Mouse (Mus musculus): Measurements from ENCODE around the gene Tmem132a.
A peak's percentile ranks its signal among the peaks of the same experiment; 100 is the strongest.

Tmem132a gene

DNA sequence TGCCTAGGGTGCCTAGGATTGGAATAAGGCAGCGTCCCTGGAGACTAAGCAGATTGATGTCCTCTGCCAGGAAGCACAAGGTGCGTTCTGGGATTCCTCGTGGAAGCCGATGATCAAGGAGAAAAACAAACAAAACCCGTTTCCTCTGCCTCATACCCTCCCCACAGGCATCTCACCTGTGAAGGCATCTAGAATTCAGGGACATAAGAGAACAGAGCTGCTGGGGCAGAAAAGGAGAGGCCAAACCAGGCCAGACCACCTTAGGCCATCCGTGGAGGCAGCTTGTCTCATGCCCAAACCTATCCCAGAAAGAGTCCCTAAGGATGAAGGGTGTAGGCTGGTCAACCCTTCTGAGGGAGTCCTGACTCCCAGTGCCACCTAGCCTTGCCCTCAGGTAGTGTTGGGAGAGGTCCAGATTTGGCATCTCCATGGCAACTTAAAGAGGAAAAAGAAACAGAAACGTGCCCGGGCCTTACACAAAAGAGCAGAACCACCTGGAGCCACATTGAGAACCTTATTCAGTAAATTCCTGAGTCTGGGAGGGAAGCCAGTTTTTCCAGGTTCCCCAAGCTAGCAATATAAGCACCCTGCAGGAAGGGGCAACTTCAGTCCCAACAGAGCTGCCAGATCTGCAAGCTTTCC, at the start of gene Tmem132a:
TSS of gene Tmem132a (minus strand) at position 55 of the 642 bp plus-strand sequence.
- DNase-seq = no peak

- no peak for DNase-seq
Measured at GRCm38 (mm10) chr19:10918321-10918991, 48.7 kb upstream of the Tmem132a start.

DNA sequence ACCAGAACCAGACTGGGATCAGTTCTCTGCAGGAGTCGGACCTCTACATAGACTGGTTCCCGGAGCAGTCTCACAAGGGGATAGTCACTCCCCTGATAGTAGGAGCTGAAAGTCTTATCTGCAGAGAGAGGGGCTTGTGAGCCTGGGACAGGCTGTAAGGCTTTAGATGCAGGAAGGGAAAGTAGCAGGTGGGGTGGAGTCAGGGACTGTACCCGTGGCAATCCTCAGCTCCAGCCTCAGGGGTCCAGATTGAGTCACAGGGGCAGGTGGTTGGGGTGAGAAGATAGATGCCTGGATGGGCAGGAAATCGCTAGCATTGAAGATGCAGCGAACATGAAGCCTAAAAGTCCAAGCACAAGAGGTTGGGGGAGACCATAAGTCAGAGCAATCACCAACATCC, 46.8 kb upstream of the Tmem132a start:
- no peak for DNase-seq

- DNase-seq = no peak
Measured at GRCm38 (mm10) chr19:10914870-10915269, 45.1 kb upstream of the Tmem132a start.

- DNase-seq = no peak
Measured at GRCm38 (mm10) chr19:10914291-10914690, 44.6 kb upstream of the Tmem132a start.

- DNase-seq = no peak
Measured at GRCm38 (mm10) chr19:10909087-10909721, 39.5 kb upstream of the Tmem132a start.

GRCm38 (mm10) chr19:10907891-10908290, 38.2 kb upstream of the Tmem132a start:
- DNase-seq = peak; percentile 16 to 20

GRCm38 (mm10) chr19:10905728-10906000, 35.9 kb upstream of the Tmem132a start:
- DNase-seq = no peak

DNA sequence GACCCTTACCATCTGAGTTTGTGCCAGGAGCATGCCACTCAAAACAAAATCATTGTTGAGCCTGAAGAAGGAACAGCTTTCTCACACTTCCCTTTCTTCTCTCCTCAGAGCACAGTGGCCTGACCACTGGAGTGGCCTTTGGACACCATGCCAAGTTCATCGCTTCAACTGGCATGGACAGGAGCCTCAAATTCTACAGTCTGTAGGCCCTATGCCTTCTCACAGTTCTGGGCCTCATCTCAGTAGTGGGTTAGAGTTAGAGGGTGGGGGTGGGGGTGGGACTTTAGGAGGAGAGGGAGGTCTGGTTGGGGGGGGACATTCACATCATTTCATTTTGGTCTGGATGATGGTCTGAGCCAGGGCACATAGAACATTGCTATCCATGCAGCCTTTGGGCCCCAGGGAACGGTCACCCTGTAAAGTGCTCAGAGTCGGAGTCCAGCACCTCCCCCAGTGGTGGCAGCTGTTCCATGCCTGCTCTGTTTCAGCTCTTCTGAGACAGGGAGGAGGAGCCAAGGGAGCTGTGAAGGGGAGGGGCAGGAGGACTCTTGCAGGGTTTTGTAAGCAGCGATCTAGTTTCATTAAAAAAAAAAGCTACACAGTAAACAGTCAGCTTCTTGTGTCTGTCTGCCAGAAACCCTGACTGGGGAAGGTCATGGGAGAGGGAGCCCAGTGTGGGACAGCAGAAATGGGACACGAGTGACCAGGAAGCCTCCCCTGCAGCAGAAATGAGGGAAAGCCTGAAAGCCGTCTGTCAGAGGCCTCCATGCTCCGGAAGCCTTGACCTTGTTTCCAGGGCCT, 35.4 kb upstream of the Tmem132a start:
- DNase-seq = no peak

- DNase-seq = no peak
Measured at GRCm38 (mm10) chr19:10904512-10904911, 34.8 kb upstream of the Tmem132a start.

GRCm38 (mm10) chr19:10901046-10901445, 31.3 kb upstream of the Tmem132a start:
- no peak for DNase-seq

- no peak for DNase-seq
Measured at GRCm38 (mm10) chr19:10900315-10900714, 30.6 kb upstream of the Tmem132a start.

DNA sequence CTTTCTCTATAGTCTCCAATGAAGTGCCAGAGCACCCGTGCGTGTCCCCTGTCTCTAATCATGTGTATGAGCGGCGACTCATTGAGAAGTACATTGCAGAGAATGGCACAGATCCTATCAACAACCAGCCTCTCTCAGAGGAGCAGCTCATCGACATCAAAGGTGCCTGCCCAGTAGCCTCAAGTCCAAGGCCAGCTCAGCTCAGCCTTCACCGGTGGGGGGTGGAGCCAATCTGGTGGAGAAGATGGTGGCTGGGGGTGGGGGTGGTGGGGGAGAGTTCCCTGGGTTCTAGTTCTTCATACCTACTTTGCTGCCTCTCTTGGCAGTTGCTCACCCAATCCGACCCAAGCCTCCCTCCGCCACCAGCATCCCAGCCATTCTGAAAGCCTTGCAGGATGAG, 27.8 kb upstream of the Tmem132a start:
- DNase-seq = no peak

DNA sequence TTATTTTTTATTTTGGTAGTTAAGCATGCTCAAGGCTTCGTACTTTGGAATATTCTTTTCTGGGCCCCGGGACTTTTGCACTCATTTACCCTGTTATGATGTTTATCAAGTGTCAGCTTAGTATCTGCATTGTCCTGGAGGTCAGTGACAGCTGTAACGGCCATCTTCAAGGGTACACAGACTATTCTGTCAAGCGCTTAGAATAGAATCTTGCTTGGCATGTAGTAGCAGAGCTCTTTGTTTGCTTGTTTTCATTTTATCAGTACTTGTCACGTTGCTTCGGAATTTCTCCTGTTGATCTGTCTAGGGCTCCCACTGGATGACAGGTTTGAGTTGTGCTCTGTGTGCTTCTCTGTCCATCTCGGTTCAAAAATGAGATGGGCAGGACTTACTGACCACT, 27.1 kb upstream of the Tmem132a start:
- no peak for DNase-seq

- DNase-seq = no peak
Measured at GRCm38 (mm10) chr19:10895708-10896107, 26.0 kb upstream of the Tmem132a start.

DNA sequence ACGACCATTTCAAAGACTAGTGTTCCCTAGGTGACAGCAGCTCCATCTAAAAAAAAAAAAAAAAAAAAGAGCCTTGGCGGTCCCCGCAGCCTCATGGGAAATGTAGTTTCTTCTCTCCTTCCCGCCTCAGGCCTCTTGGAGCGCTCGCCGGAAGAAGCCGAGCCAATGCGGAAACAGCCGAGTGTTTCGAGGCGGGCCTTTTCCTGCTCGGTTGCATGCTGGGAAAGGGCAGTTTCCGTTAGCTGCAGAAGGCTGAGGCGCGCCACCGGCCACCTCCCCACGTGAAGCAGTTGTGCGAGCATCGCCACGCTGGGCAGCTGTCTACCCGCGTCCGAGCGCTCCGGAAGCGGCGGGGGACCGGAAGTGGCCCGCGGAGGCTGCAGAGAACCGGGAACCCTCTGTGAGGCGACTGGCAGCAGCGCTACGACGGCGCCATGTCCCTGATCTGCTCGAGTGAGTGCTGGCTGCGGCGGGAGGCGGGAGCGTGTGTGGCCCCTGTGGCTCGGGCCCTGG, 25.3 kb upstream of the Tmem132a start, which contains the start of gene Prpf19:
TSS of gene Prpf19 (plus strand) at position 216 of the 513 bp plus-strand sequence.
- DNase-seq = peak; percentile 95 to 96

DNA sequence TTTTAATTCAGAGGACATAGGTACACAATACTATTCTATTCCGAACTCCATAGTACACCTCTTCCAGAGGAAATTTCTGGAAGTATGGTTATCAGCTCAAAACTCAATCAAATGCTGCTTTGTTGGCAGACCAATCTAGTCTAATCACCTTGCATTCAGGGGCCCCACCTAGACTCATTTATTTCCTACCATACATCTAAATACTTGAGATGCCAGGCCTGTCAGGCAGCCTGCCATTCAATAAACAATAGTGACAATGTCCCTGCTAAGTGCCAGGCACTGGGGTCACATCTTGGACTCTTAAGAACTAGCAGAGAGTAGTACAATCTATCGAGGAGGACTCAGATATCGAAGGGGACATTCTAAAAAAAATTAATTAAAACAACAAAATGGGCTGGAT, 22.5 kb upstream of the Tmem132a start:
- no peak for DNase-seq

GRCm38 (mm10) chr19:10881426-10882154, 11.8 kb upstream of the Tmem132a start, which contains the start of gene Tmem109:
TSS of gene Tmem109 (minus strand) at chr19:10882001.
- DNase-seq = peak; percentile 84 to 88

DNA sequence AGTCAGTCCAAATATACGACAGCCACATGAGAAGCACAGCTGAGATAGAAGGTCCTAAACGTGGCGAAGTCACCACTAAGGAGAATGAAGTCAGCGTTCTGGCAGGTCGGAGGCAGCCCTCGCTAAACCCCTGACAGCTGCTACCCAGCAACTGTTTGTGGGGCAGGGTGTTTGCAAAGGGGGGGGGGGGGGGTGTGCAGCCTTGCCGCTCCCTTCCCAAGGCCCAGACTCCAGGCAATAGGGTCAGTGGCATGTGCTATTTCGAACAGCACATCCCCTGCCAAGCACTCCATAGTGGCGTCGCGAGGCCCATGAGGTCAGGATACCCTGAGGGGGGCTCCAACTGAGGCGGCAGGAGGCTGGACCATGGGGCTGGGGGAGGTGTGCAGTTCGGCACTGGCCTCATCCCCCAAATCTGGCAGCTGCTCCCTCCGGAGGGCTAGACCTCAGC, 11.3 kb upstream of the Tmem132a start:
- no peak for DNase-seq

DNA sequence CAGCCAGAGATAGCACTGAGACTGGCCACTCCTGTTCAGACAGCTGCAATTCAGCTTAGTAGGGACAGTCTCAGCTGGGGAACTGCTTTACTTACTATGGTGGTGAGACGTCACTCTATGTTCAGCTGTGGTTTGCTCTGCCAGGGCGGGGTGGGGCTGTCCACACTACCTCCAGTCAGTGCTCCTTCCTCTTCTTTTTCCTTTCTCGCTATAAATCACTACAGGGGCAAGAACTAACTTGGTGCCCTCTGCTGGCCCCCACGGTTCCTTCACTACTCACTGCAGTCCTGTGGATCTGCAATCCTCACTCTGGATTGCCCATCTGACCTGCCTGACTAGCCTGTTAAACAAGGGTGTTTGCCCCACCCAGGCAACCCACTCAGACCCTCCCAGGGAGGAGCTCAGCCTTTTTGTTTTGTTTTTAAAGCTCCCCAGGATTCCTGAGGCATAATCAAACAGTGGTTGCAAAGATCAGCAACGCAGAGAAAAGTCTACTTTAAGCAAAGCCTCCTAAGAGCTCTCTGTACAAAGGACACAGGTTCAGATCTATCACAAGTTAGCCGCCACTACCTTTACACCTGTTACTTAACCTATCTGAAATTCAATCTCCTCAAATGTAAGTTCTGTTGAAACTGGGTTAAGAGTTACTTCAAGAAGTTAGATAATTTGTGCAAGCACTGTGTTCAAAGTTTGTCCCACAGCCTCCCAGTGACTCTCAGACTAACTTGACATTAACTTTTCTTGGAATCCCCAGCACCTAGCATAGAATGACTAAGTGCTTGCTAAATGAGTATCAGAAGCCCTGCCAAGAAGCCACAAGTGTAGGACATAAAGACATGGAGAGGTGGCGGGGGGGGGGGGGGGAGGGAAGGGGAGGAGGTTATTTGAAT, 10.6 kb upstream of the Tmem132a start:
- peak; percentile 32 to 40 for DNase-seq

- DNase-seq = no peak
Measured at GRCm38 (mm10) chr19:10878201-10878837, 8.6 kb upstream of the Tmem132a start.

Measured in thymus, adult 18-20 months (tissue).